ENCODE assay signal across 14 mouse cellular contexts in the genomic region with DNA sequence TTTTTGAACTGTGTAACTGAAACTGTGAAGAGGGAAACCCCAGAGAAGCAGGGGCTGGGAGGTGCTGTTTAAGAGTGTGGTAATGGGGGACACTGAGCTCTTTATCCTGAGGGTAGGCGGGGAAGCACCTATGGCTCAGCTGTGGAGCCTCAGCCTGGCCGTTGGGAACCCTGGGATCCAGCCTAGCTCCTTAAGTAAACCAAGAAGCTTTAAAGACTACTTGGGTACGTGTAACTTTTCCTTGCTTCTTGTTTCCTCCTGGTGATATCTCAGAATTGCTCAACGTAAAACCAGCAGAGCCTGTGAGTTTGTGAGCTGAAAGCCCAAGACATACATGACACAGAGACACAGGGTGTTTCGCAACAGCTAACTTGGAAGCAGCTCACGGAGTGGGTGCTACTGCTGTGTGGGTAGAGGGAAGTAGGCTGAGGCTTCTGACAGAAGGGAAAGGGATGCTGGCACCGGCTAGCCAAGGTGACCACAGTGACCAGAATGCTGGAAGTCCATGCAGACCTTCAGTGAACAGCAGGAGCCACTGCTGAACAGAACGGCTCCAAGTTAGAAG. TPM values are rescaled to one million over a fixed set of nuclear protein-coding genes. Genes with fewer than 3 reads are reported as not detected.
DNase-seq lines count a peak whose midpoint lies in the region; ATAC-seq and TF ChIP-seq lines count a peak whose summit lies in the region.
"Had no signal": no experiment of that assay in that cellular context is flagged by ENCODE, and none has a peak within 500 bp of the region (broad histone marks: within the 10 kb centered on the region; RNA-seq: fewer than 3 reads in every experiment).

No protein-coding gene starts in this region.

- TF ChIP-seq POLR2A in lung, adult 2 months (IDR thresholded peaks at IDR 0.05; ENCODE audit: borderline replicate concordance, extremely low read depth, low read depth, low read length), result no peak
- no peak for TF ChIP-seq POLR2A in myocyte (IDR thresholded peaks at IDR 0.05; ENCODE audit: insufficient read length, low read depth)

- TF ChIP-seq CTCF in lung, adult 2 months (IDR thresholded peaks at IDR 0.05; ENCODE audit: insufficient read depth, low read length), result no peak

- no peaks in the 10 kb centered on the region for H3K79me2 ChIP-seq in myocyte (ENCODE audit: control insufficient read depth, insufficient read depth)

- no peak overlapping the region for H3K4me2 ChIP-seq in myocyte (ENCODE audit: low read depth)
- H3K4me2 ChIP-seq: limb, embryonic 12.5 days; lung, embryonic 14.5 days had no signal

- no peaks in the 10 kb centered on the region for H3K27me3 ChIP-seq in myocyte (ENCODE audit: control insufficient read depth, insufficient read depth, insufficient read length)
- peaks cover 30% of the 10 kb centered on the region for H3K27me3 ChIP-seq in forebrain, embryonic 10.5 days (ENCODE audit: poor library complexity, severe bottlenecking)

- no peak overlapping the region for H3ac ChIP-seq in myocyte (ENCODE audit: control insufficient read depth, insufficient read length)

- H3K36me3 ChIP-seq in myocyte (ENCODE audit: control insufficient read depth, insufficient read depth), result no peaks in the 10 kb centered on the region
- H3K36me3 ChIP-seq in forebrain, embryonic 10.5 days (replicated peaks), result no peaks in the 10 kb centered on the region
- H3K36me3 ChIP-seq: limb, embryonic 12.5 days had no signal

- peak; percentile 52 for DNase-seq in CD4-positive, CD25-positive, alpha-beta regulatory T cell, adult 2 months (ENCODE audit: low read depth, low spot score)
- peak; percentile 25 for DNase-seq in lung, adult 2 months
- DNase-seq in lung, postnatal 10 days, result no peak
- DNase-seq in heart, postnatal 36 days, result peak; percentile 29 to 36
- no peak for DNase-seq in forebrain, embryonic 10.5 days (ENCODE audit: extremely low spot score, low spot score)
- DNase-seq in spleen, postnatal 10 days (ENCODE audit: low spot score in 2 of 2), result no peak
- DNase-seq: kidney, adult 9 months; lung, embryonic 14.5 days; midbrain, embryonic 14.5 days; right cerebral cortex, postnatal 14 days had no signal

- no peaks in the 10 kb centered on the region for H3K9me3 ChIP-seq in forebrain, embryonic 10.5 days
- H3K9me3 ChIP-seq: limb, embryonic 12.5 days had no signal

- intact Hi-C loops in heart, postnatal 36 days (cut with DNase I), result loop anchor here (2.0 to 10.0 kb wide), 3 partner anchors 131 to 519 kb away; partner anchors contain the start of gene Ptgfrn

- WGBS in lung, adult 2 months, result 52% methylated on average over 8 of the region's 8 CpGs
- WGBS in forebrain, embryonic 10.5 days, result 86% methylated on average over 8 of the region's 8 CpGs

- peaks cover 7% of the 10 kb centered on the region for H3K4me1 ChIP-seq in lung, adult 2 months (ENCODE audit: control insufficient read depth, insufficient read depth, low read length)
- peaks cover 7% of the 10 kb centered on the region for H3K4me1 ChIP-seq in forebrain, embryonic 10.5 days

- no peak overlapping the region for H3K4me3 ChIP-seq in lung, adult 2 months (replicated peaks; ENCODE audit: extremely low read depth, low read depth, low read length)
- no peak overlapping the region for H3K4me3 ChIP-seq in myocyte
- H3K4me3 ChIP-seq in forebrain, embryonic 10.5 days, result no peak overlapping the region
- H3K4me3 ChIP-seq: limb, embryonic 12.5 days had no signal

- no peak overlapping the region for H3K27ac ChIP-seq in forebrain, embryonic 10.5 days
- H3K27ac ChIP-seq: limb, embryonic 12.5 days had no signal

- no peak for ATAC-seq in CD4-positive, CD25-positive, alpha-beta regulatory T cell, adult 4 months

TF ChIP-seq in myocyte, 11 proteins besides CTCF, POLR2A, EP300 and RAD21:
- TF ChIP-seq SRF (IDR thresholded peaks at IDR 0.05; ENCODE audit: control insufficient read depth, insufficient read length, low read depth) (no peak), CEBPB (IDR thresholded peaks at IDR 0.05; ENCODE audit: insufficient read depth, poor library complexity, severe bottlenecking) (peak; percentile 85), POLR2AphosphoS2 (IDR thresholded peaks at IDR 0.05; ENCODE audit: insufficient read length, low read depth) (no peak), REST (IDR thresholded peaks at IDR 0.05; ENCODE audit: insufficient read depth, insufficient read length) (no peak), USF1 (IDR thresholded peaks at IDR 0.05; ENCODE audit: low read depth) (no peak)

RNA-seq across cellular contexts. Expression of gene Cd2, which starts 5.9 kb away (rescaled TPM):
- polyA plus RNA-seq in CD4-positive, CD25-positive, alpha-beta regulatory T cell, adult 4 months (2017; shearing (Covaris generic)), result 1,000 to 10,000 TPM; 1,558 to 1,756 TPM
- polyA plus RNA-seq in lung, adult 2 months (2012; rRNA removed), result 10.7 and 11.4 TPM in 2 replicates
- total RNA-seq in heart, postnatal 36 days (2021), result under 1 TPM; 0.43 to 0.44 TPM
- polyA plus RNA-seq in myocyte (2012; fragmentation: generic; extraction: Trizol), result not detected
- not detected in 2 replicates for polyA plus RNA-seq in forebrain, embryonic 10.5 days (2016; fragmentation: Nextera tagmentation; extraction: Ambion mirVana)
- polyA plus RNA-seq: limb, embryonic 12.5 days; midbrain, embryonic 14.5 days; stomach, embryonic 14.5 days had no signal

Comparison
In these comparisons a context has a peak if more than half of its experiments do, and no peak if none do; other contexts are left out.
1. DNase-seq: peak in CD4-positive, CD25-positive, alpha-beta regulatory T cell, adult 2 months (single experiment), lung, adult 2 months (single experiment) and heart, postnatal 36 days (2 of 2); none in lung, postnatal 10 days (single experiment), forebrain, embryonic 10.5 days (single experiment) and spleen, postnatal 10 days (0 of 2).
2. RNA of gene Cd2, which starts 5.9 kb away (polyA plus RNA-seq): 1,558 to 1,756 TPM in CD4-positive, CD25-positive, alpha-beta regulatory T cell, adult 4 months; 10.7 to 11.4 TPM in lung, adult 2 months, not detected in myocyte (single experiment) and not detected in forebrain, embryonic 10.5 days; every median in the first group is over 100 times any median in the second.